Mouse (Mus musculus): ENCODE measurements around the gene Pcnx. TPM values are rescaled to one million over a fixed set of nuclear protein-coding genes. Genes with fewer than 3 reads are reported as not detected.
A peak's percentile ranks its signal among the peaks of the same experiment; 100 is the strongest.

The Pcnx gene
- polyA plus RNA-seq, 1 experiment from 2014 or later: 13.3 TPM

- Histone ChIP-seq H3K4me3 (ENCODE audit: low read depth, low read length) (no peak overlapping the region), H3K27ac (replicated peaks; ENCODE audit: low read depth, low read length) (no peak overlapping the region), H3K4me1 (ENCODE audit: control insufficient read depth, insufficient read depth, low read length) (no peaks in the 10 kb centered on the region), H3K9ac (replicated peaks; ENCODE audit: low read length) (no peak overlapping the region), H3K36me3 (replicated peaks; ENCODE audit: control insufficient read depth, insufficient read depth, low read depth, low read length) (peaks cover 2% of the 10 kb centered on the region; the same call in 1 of the 2 replicates), H3K27me3 (ENCODE audit: control insufficient read depth, insufficient read depth, low read length) (no peaks in the 10 kb centered on the region), H3K4me2 (ENCODE audit: low read depth, low read length) (no peak overlapping the region), H3K9me3 (replicated peaks; ENCODE audit: control insufficient read depth, low read length) (no peaks in the 10 kb centered on the region)
- WGBS: 79% methylated on average over 5 of the region's 5 CpGs
- ATAC-seq (replicated peaks; ENCODE audit: insufficient number of reproducible peaks, low FRiP score, low TSS enrichment, low read depth): no peak
- no peak for DNase-seq (ENCODE audit: low spot score)
Measured at GRCm38 (mm10) chr12:81910439-81910838, 50.6 kb downstream of the Pcnx start.

GRCm38 (mm10) chr12:81915176-81915950, 55.5 kb downstream of the Pcnx start:
- Histone ChIP-seq H3K4me3 (ENCODE audit: low read depth, low read length) (no peak overlapping the region), H3K9me3 (replicated peaks; ENCODE audit: control insufficient read depth, low read length) (no peaks in the 10 kb centered on the region), H3K4me2 (ENCODE audit: low read depth, low read length) (no peak overlapping the region), H3K4me1 (ENCODE audit: control insufficient read depth, insufficient read depth, low read length) (no peaks in the 10 kb centered on the region), H3K36me3 (replicated peaks; ENCODE audit: control insufficient read depth, insufficient read depth, low read depth, low read length) (0 out of 2 replicates have a peak, but pooled peaks cover 2% of the 10 kb centered on the region), H3K27ac (replicated peaks; ENCODE audit: low read depth, low read length) (no peak overlapping the region), H3K27me3 (ENCODE audit: control insufficient read depth, insufficient read depth, low read length) (no peaks in the 10 kb centered on the region), H3K9ac (replicated peaks; ENCODE audit: low read length) (no peak overlapping the region)
- ATAC-seq (replicated peaks; ENCODE audit: insufficient number of reproducible peaks, low FRiP score, low TSS enrichment, low read depth) (no peak), DNase-seq (ENCODE audit: low spot score) (peak; percentile 80)
- WGBS: 59% methylated on average over 2 of the region's 2 CpGs

GRCm38 (mm10) chr12:81918346-81918745, 58.5 kb downstream of the Pcnx start:
- H3K36me3 ChIP-seq (replicated peaks; ENCODE audit: control insufficient read depth, insufficient read depth, low read depth, low read length): 0 out of 2 replicates have a peak, but pooled peaks cover 2% of the 10 kb centered on the region
- H3K27ac ChIP-seq (replicated peaks; ENCODE audit: low read depth, low read length): no peak overlapping the region
- no peak overlapping the region for H3K9ac ChIP-seq (replicated peaks; ENCODE audit: low read length)
- no peak overlapping the region for H3K4me3 ChIP-seq (ENCODE audit: low read depth, low read length)
- WGBS: 91% methylated on average over 12 of the region's 12 CpGs
- H3K27me3 ChIP-seq (ENCODE audit: control insufficient read depth, insufficient read depth, low read length): no peaks in the 10 kb centered on the region
- no peak for DNase-seq (ENCODE audit: low spot score)
- ATAC-seq (replicated peaks; ENCODE audit: insufficient number of reproducible peaks, low FRiP score, low TSS enrichment, low read depth): no peak
- no peaks in the 10 kb centered on the region for H3K9me3 ChIP-seq (replicated peaks; ENCODE audit: control insufficient read depth, low read length)
- H3K4me2 ChIP-seq (ENCODE audit: low read depth, low read length): no peak overlapping the region
- no peaks in the 10 kb centered on the region for H3K4me1 ChIP-seq (ENCODE audit: control insufficient read depth, insufficient read depth, low read length)

GRCm38 (mm10) chr12:81918886-81919285, 59.1 kb downstream of the Pcnx start:
- WGBS: 96% methylated on average over 14 of the region's 14 CpGs
- no peak for DNase-seq (ENCODE audit: low spot score)
- ATAC-seq (replicated peaks; ENCODE audit: insufficient number of reproducible peaks, low FRiP score, low TSS enrichment, low read depth): no peak
- H3K9me3 ChIP-seq (replicated peaks; ENCODE audit: control insufficient read depth, low read length): no peaks in the 10 kb centered on the region
- H3K4me1 ChIP-seq (ENCODE audit: control insufficient read depth, insufficient read depth, low read length): no peaks in the 10 kb centered on the region
- H3K4me3 ChIP-seq (ENCODE audit: low read depth, low read length): no peak overlapping the region
- no peak overlapping the region for H3K27ac ChIP-seq (replicated peaks; ENCODE audit: low read depth, low read length)
- no peaks in the 10 kb centered on the region for H3K27me3 ChIP-seq (ENCODE audit: control insufficient read depth, insufficient read depth, low read length)
- no peak overlapping the region for H3K9ac ChIP-seq (replicated peaks; ENCODE audit: low read length)
- 0 out of 2 replicates have a peak, but pooled peaks cover 2% of the 10 kb centered on the region for H3K36me3 ChIP-seq (replicated peaks; ENCODE audit: control insufficient read depth, insufficient read depth, low read depth, low read length)
- no peak overlapping the region for H3K4me2 ChIP-seq (ENCODE audit: low read depth, low read length)

GRCm38 (mm10) chr12:81920027-81920426, 60.2 kb downstream of the Pcnx start:
- WGBS: 87% methylated on average over 10 of the region's 10 CpGs
- Histone ChIP-seq H3K27me3 (ENCODE audit: control insufficient read depth, insufficient read depth, low read length) (no peaks in the 10 kb centered on the region), H3K36me3 (replicated peaks; ENCODE audit: control insufficient read depth, insufficient read depth, low read depth, low read length) (0 out of 2 replicates have a peak, but pooled peaks cover 2% of the 10 kb centered on the region), H3K9ac (replicated peaks; ENCODE audit: low read length) (no peak overlapping the region), H3K4me3 (ENCODE audit: low read depth, low read length) (no peak overlapping the region), H3K27ac (replicated peaks; ENCODE audit: low read depth, low read length) (no peak overlapping the region), H3K4me1 (ENCODE audit: control insufficient read depth, insufficient read depth, low read length) (no peaks in the 10 kb centered on the region), H3K4me2 (ENCODE audit: low read depth, low read length) (no peak overlapping the region), H3K9me3 (replicated peaks; ENCODE audit: control insufficient read depth, low read length) (no peaks in the 10 kb centered on the region)
- ATAC-seq (replicated peaks; ENCODE audit: insufficient number of reproducible peaks, low FRiP score, low TSS enrichment, low read depth) (no peak), DNase-seq (ENCODE audit: low spot score) (no peak)

GRCm38 (mm10) chr12:81920614-81921013, 60.8 kb downstream of the Pcnx start:
- Histone ChIP-seq H3K27ac (replicated peaks; ENCODE audit: low read depth, low read length) (no peak overlapping the region), H3K9me3 (replicated peaks; ENCODE audit: control insufficient read depth, low read length) (no peaks in the 10 kb centered on the region), H3K27me3 (ENCODE audit: control insufficient read depth, insufficient read depth, low read length) (no peaks in the 10 kb centered on the region), H3K4me2 (ENCODE audit: low read depth, low read length) (no peak overlapping the region), H3K36me3 (replicated peaks; ENCODE audit: control insufficient read depth, insufficient read depth, low read depth, low read length) (0 out of 2 replicates have a peak, but pooled peaks cover 2% of the 10 kb centered on the region), H3K9ac (replicated peaks; ENCODE audit: low read length) (no peak overlapping the region), H3K4me3 (ENCODE audit: low read depth, low read length) (no peak overlapping the region), H3K4me1 (ENCODE audit: control insufficient read depth, insufficient read depth, low read length) (no peaks in the 10 kb centered on the region)
- no peak for ATAC-seq (replicated peaks; ENCODE audit: insufficient number of reproducible peaks, low FRiP score, low TSS enrichment, low read depth)
- 94% methylated on average over 2 of the region's 2 CpGs for WGBS
- no peak for DNase-seq (ENCODE audit: low spot score)

- Histone ChIP-seq H3K27me3 (ENCODE audit: control insufficient read depth, insufficient read depth, low read length) (no peaks in the 10 kb centered on the region), H3K9ac (replicated peaks; ENCODE audit: low read length) (no peak overlapping the region), H3K9me3 (replicated peaks; ENCODE audit: control insufficient read depth, low read length) (no peaks in the 10 kb centered on the region), H3K4me3 (ENCODE audit: low read depth, low read length) (no peak overlapping the region), H3K4me2 (ENCODE audit: low read depth, low read length) (no peak overlapping the region), H3K4me1 (ENCODE audit: control insufficient read depth, insufficient read depth, low read length) (no peaks in the 10 kb centered on the region), H3K27ac (replicated peaks; ENCODE audit: low read depth, low read length) (no peak overlapping the region), H3K36me3 (replicated peaks; ENCODE audit: control insufficient read depth, insufficient read depth, low read depth, low read length) (0 out of 2 replicates have a peak, but pooled peaks cover 2% of the 10 kb centered on the region)
- no peak for DNase-seq (ENCODE audit: low spot score)
- ATAC-seq (replicated peaks; ENCODE audit: insufficient number of reproducible peaks, low FRiP score, low TSS enrichment, low read depth): no peak
- WGBS: 93% methylated on average over 4 of the region's 4 CpGs
Measured at GRCm38 (mm10) chr12:81921785-81922184, 62.0 kb downstream of the Pcnx start.

- Histone ChIP-seq H3K27me3 (ENCODE audit: control insufficient read depth, insufficient read depth, low read length) (no peaks in the 10 kb centered on the region), H3K9me3 (replicated peaks; ENCODE audit: control insufficient read depth, low read length) (no peaks in the 10 kb centered on the region), H3K4me1 (ENCODE audit: control insufficient read depth, insufficient read depth, low read length) (no peaks in the 10 kb centered on the region), H3K27ac (replicated peaks; ENCODE audit: low read depth, low read length) (no peak overlapping the region), H3K9ac (replicated peaks; ENCODE audit: low read length) (no peak overlapping the region), H3K36me3 (replicated peaks; ENCODE audit: control insufficient read depth, insufficient read depth, low read depth, low read length) (0 out of 2 replicates have a peak, but pooled peaks cover 2% of the 10 kb centered on the region), H3K4me2 (ENCODE audit: low read depth, low read length) (no peak overlapping the region), H3K4me3 (ENCODE audit: low read depth, low read length) (no peak overlapping the region)
- DNase-seq (ENCODE audit: low spot score) (no peak), ATAC-seq (replicated peaks; ENCODE audit: insufficient number of reproducible peaks, low FRiP score, low TSS enrichment, low read depth) (no peak)
- 80% methylated on average over 3 of the region's 3 CpGs for WGBS
Measured at GRCm38 (mm10) chr12:81922838-81923237, 63.0 kb downstream of the Pcnx start.

All from embryonic facial prominence, embryonic 11.5 days (tissue).